Mouse (Mus musculus): ENCODE results near the gene Cldn13. TPM values are rescaled to one million over a fixed set of nuclear protein-coding genes. Genes with fewer than 3 reads are reported as not detected.
"Not testable (repeated sequence)": the region's sequence is repeated elsewhere in the genome, so short reads cannot be mapped to it uniquely, and the experiment has no call there.

Cldn13 gene
- polyA plus RNA-seq, 1 experiment from 2014 or later = 0.22 TPM

DNA sequence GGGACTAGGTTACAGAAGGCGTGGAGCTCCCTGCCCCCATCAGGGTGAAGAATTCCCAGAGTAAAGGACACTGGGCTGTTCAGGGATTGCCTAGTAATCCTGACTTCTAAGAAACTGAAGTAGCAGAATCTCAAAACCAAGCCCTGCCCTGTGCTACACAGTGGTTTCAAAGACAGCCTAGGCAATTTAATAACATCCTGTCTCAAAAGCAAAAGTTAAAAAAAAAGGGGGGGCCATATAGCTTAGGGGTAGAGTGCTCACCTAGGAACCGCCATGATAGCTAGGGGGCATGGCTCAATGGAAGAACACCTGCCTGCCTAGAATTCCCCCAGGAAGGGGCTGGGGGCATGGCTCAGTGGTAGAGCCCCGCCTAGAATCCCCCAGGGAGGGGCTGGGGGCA lies 23.7 kb upstream of the Cldn13 start:
- Histone ChIP-seq H3K4me1 (ENCODE audit: control insufficient read depth, insufficient read depth, low read length) (no peaks in the 10 kb centered on the region), H3K27me3 (replicated peaks; ENCODE audit: control insufficient read depth, insufficient read depth, low read length) (no peaks in the 10 kb centered on the region), H3K4me2 (ENCODE audit: low read length) (no peak overlapping the region), H3K36me3 (ENCODE audit: control insufficient read depth, insufficient read depth, low read length) (no peaks in the 10 kb centered on the region), H3K4me3 (ENCODE audit: low read depth, low read length) (no peak overlapping the region), H3K27ac (ENCODE audit: low read depth, low read length) (no peak overlapping the region), H3K9ac (ENCODE audit: low read length) (no peak overlapping the region), H3K9me3 (replicated peaks; ENCODE audit: control insufficient read depth, low read length) (no peaks in the 10 kb centered on the region)
- DNase-seq (ENCODE audit: low spot score) (no peak), ATAC-seq (no peak)
- WGBS = 71% methylated on average over 3 of the region's 3 CpGs

GRCm38 (mm10) chr5:134936626-134937185 lies 21.4 kb upstream of the Cldn13 start:
- 88% methylated on average over 6 of the region's 6 CpGs for WGBS
- Histone ChIP-seq H3K9me3 (replicated peaks; ENCODE audit: control insufficient read depth, low read length) (no peaks in the 10 kb centered on the region), H3K36me3 (ENCODE audit: control insufficient read depth, insufficient read depth, low read length) (no peaks in the 10 kb centered on the region), H3K4me1 (ENCODE audit: control insufficient read depth, insufficient read depth, low read length) (0 out of 2 replicates have a peak, but pooled peaks cover 3% of the 10 kb centered on the region), H3K4me3 (ENCODE audit: low read depth, low read length) (no peak overlapping the region), H3K27ac (ENCODE audit: low read depth, low read length) (no peak overlapping the region), H3K27me3 (replicated peaks; ENCODE audit: control insufficient read depth, insufficient read depth, low read length) (no peaks in the 10 kb centered on the region), H3K9ac (ENCODE audit: low read length) (no peak overlapping the region), H3K4me2 (ENCODE audit: low read length) (no peak overlapping the region)
- no peak for DNase-seq (ENCODE audit: low spot score)
- ATAC-seq = no peak

- Histone ChIP-seq H3K4me3 (ENCODE audit: low read depth, low read length) (no peak overlapping the region), H3K36me3 (ENCODE audit: control insufficient read depth, insufficient read depth, low read length) (no peaks in the 10 kb centered on the region), H3K27ac (ENCODE audit: low read depth, low read length) (no peak overlapping the region), H3K4me1 (ENCODE audit: control insufficient read depth, insufficient read depth, low read length) (0 out of 2 replicates have a peak, but pooled peaks cover 3% of the 10 kb centered on the region), H3K27me3 (replicated peaks; ENCODE audit: control insufficient read depth, insufficient read depth, low read length) (no peaks in the 10 kb centered on the region), H3K4me2 (ENCODE audit: low read length) (no peak overlapping the region), H3K9ac (ENCODE audit: low read length) (no peak overlapping the region), H3K9me3 (replicated peaks; ENCODE audit: control insufficient read depth, low read length) (no peaks in the 10 kb centered on the region)
- 91% methylated on average over 6 of the region's 6 CpGs for WGBS
- DNase-seq (ENCODE audit: low spot score) (no peak), ATAC-seq (no peak)
Observed at GRCm38 (mm10) chr5:134936051-134936450, 20.7 kb upstream of the Cldn13 start.

DNA sequence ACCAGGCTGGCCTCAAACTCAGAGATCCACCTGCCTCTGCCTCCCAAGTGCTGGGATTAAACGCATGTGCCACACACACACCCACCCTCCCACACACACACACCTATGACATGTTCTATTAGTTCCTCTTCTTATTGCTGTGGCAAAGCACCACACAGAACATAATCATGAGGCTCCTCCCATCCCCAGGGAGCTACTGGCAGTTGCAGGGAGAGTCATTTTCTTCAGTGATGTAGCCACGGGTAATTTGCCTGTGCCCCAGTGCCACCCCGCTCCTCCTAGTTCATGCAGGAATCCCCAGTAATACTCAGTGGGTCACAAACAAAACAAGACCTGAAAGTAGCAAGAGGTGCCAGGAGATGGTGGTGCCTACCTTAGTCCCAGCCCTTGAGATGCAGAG lies 19.3 kb upstream of the Cldn13 start:
- no peak overlapping the region for H3K4me2 ChIP-seq (ENCODE audit: low read length)
- no peak overlapping the region for H3K4me3 ChIP-seq (ENCODE audit: low read depth, low read length)
- DNase-seq (ENCODE audit: low spot score) (no peak), ATAC-seq (no peak)
- H3K27ac ChIP-seq (ENCODE audit: low read depth, low read length) = no peak overlapping the region
- H3K27me3 ChIP-seq (replicated peaks; ENCODE audit: control insufficient read depth, insufficient read depth, low read length) = no peaks in the 10 kb centered on the region
- H3K36me3 ChIP-seq (ENCODE audit: control insufficient read depth, insufficient read depth, low read length) = no peaks in the 10 kb centered on the region
- WGBS = 92% methylated on average over 3 of the region's 3 CpGs
- 0 out of 2 replicates have a peak, but pooled peaks cover 3% of the 10 kb centered on the region for H3K4me1 ChIP-seq (ENCODE audit: control insufficient read depth, insufficient read depth, low read length)
- H3K9me3 ChIP-seq (replicated peaks; ENCODE audit: control insufficient read depth, low read length) = no peaks in the 10 kb centered on the region
- no peak overlapping the region for H3K9ac ChIP-seq (ENCODE audit: low read length)

DNA sequence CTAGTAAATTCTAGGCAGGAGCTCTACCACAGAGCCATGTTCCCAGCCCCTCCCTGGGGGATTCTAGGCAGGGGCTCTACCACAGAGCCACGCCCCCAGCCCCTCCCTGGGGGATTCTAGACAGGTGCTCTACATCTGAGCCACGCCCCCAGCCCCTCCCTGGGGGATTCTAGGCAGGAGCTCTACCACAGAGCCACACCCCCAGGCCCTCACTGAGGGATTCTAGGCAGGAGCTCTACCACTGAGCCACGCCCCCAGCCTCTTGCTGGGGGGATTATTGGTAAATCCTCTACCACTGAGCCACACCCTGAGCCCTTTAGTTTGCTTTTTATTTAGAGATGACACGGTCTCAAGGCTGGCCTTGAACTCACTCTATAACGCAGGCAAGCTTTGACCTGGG lies 18.4 kb upstream of the Cldn13 start:
- not testable (repeated sequence) for DNase-seq (ENCODE audit: low spot score); H3K27ac ChIP-seq (ENCODE audit: low read depth, low read length); H3K27me3 ChIP-seq (replicated peaks; ENCODE audit: control insufficient read depth, insufficient read depth, low read length); H3K4me3 ChIP-seq (ENCODE audit: low read depth, low read length); H3K4me2 ChIP-seq (ENCODE audit: low read length); H3K9me3 ChIP-seq (replicated peaks; ENCODE audit: control insufficient read depth, low read length); H3K36me3 ChIP-seq (ENCODE audit: control insufficient read depth, insufficient read depth, low read length); H3K4me1 ChIP-seq (ENCODE audit: control insufficient read depth, insufficient read depth, low read length); ATAC-seq; H3K9ac ChIP-seq (ENCODE audit: low read length)
- 85% methylated on average over 5 of the region's 5 CpGs for WGBS

GRCm38 (mm10) chr5:134933281-134933680 lies 18.0 kb upstream of the Cldn13 start:
- no peak overlapping the region for H3K9ac ChIP-seq (ENCODE audit: low read length)
- no peak overlapping the region for H3K4me3 ChIP-seq (ENCODE audit: low read depth, low read length)
- DNase-seq (ENCODE audit: low spot score) (no peak), ATAC-seq (no peak)
- 0 out of 2 replicates have a peak, but pooled peaks cover 3% of the 10 kb centered on the region for H3K4me1 ChIP-seq (ENCODE audit: control insufficient read depth, insufficient read depth, low read length)
- 97% methylated on average over 8 of the region's 8 CpGs for WGBS
- no peak overlapping the region for H3K27ac ChIP-seq (ENCODE audit: low read depth, low read length)
- no peaks in the 10 kb centered on the region for H3K9me3 ChIP-seq (replicated peaks; ENCODE audit: control insufficient read depth, low read length)
- H3K27me3 ChIP-seq (replicated peaks; ENCODE audit: control insufficient read depth, insufficient read depth, low read length) = no peaks in the 10 kb centered on the region
- H3K4me2 ChIP-seq (ENCODE audit: low read length) = no peak overlapping the region
- H3K36me3 ChIP-seq (ENCODE audit: control insufficient read depth, insufficient read depth, low read length) = no peaks in the 10 kb centered on the region

GRCm38 (mm10) chr5:134932903-134933276 lies 17.6 kb upstream of the Cldn13 start:
- peak overlapping the region; percentile 74 for H3K9ac ChIP-seq (ENCODE audit: low read length)
- DNase-seq (ENCODE audit: low spot score) (peak; percentile 61), ATAC-seq (peak; percentile 10; the same call in 1 of the 2 replicates)
- H3K27ac ChIP-seq (ENCODE audit: low read depth, low read length) = no peak overlapping the region
- H3K27me3 ChIP-seq (replicated peaks; ENCODE audit: control insufficient read depth, insufficient read depth, low read length) = no peaks in the 10 kb centered on the region
- no peaks in the 10 kb centered on the region for H3K36me3 ChIP-seq (ENCODE audit: control insufficient read depth, insufficient read depth, low read length)
- WGBS = 47% methylated on average over 9 of the region's 9 CpGs
- peak overlapping the region; percentile 93 for H3K4me2 ChIP-seq (ENCODE audit: low read length)
- H3K9me3 ChIP-seq (replicated peaks; ENCODE audit: control insufficient read depth, low read length) = no peaks in the 10 kb centered on the region
- 0 out of 2 replicates have a peak, but pooled peaks cover 3% of the 10 kb centered on the region for H3K4me1 ChIP-seq (ENCODE audit: control insufficient read depth, insufficient read depth, low read length)
- H3K4me3 ChIP-seq (ENCODE audit: low read depth, low read length) = peak overlapping the region; percentile 57

DNA sequence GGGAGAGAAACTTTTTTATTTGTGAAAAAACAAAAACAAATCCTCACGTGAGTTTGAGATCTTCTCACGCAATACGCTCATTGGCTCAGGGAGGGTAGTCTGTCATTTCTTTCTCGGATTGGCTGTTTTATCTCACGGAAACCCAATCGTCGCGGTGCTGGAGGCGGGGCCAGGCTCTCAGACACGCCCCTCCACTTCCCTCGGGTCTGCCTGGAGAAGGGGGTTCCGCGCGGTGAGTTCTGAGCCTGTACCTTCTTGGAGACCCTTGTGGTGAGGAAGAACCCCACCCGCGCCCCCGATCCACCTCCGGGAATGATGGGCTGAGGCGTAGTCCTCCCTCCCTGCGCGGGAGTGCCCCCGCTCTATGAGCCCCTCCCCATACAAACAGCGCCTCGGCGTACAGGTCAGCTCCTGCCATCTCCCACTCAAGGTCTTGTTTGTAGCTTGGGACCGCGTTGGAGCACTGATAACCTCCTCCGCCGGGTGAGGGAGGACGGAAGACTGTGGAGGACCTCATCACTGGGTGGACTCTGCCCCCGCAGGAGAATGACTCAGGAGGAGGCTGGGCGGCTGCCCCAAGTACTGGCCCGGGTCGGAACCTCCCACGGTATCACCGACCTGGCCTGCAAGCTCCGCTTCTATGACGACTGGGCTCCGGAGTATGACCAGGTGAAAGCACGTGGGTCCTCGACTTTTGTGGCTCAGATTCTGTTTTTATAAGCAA lies 17.0 kb upstream of the Cldn13 start, which contains the start of gene Mettl27:
TSS of gene Mettl27 (plus strand) at position 190 of the 724 bp plus-strand sequence.
- no peaks in the 10 kb centered on the region for H3K9me3 ChIP-seq (replicated peaks; ENCODE audit: control insufficient read depth, low read length)
- under 1% methylated on average over 41 of the region's 41 CpGs for WGBS
- peak within 1 kb of the TSS; percentile 93 for H3K4me2 ChIP-seq (ENCODE audit: low read length)
- 0 out of 2 replicates have a peak within 1 kb of the TSS, but pooled peaks have one; percentile 27 for H3K27ac ChIP-seq (ENCODE audit: low read depth, low read length)
- H3K4me1 ChIP-seq (ENCODE audit: control insufficient read depth, insufficient read depth, low read length) = 0 out of 2 replicates have a peak, but pooled peaks cover 3% of the 10 kb centered on the region
- peak within 1 kb of the TSS; percentile 57 for H3K4me3 ChIP-seq (ENCODE audit: low read depth, low read length)
- H3K36me3 ChIP-seq (ENCODE audit: control insufficient read depth, insufficient read depth, low read length) = no peaks in the 10 kb centered on the region
- no peaks in the 10 kb centered on the region for H3K27me3 ChIP-seq (replicated peaks; ENCODE audit: control insufficient read depth, insufficient read depth, low read length)
- DNase-seq (ENCODE audit: low spot score) (peak; percentile 95), ATAC-seq (peak; percentile 98)
- peak within 1 kb of the TSS; percentile 74 for H3K9ac ChIP-seq (ENCODE audit: low read length)

GRCm38 (mm10) chr5:134929988-134930387 lies 14.7 kb upstream of the Cldn13 start:
- Histone ChIP-seq H3K4me3 (ENCODE audit: low read depth, low read length) (no peak overlapping the region), H3K4me2 (ENCODE audit: low read length) (no peak overlapping the region), H3K9me3 (replicated peaks; ENCODE audit: control insufficient read depth, low read length) (no peaks in the 10 kb centered on the region), H3K4me1 (ENCODE audit: control insufficient read depth, insufficient read depth, low read length) (0 out of 2 replicates have a peak, but pooled peaks cover 3% of the 10 kb centered on the region), H3K9ac (ENCODE audit: low read length) (no peak overlapping the region), H3K36me3 (ENCODE audit: control insufficient read depth, insufficient read depth, low read length) (no peaks in the 10 kb centered on the region), H3K27ac (ENCODE audit: low read depth, low read length) (no peak overlapping the region), H3K27me3 (replicated peaks; ENCODE audit: control insufficient read depth, insufficient read depth, low read length) (no peaks in the 10 kb centered on the region)
- DNase-seq (ENCODE audit: low spot score) = no peak
- no peak for ATAC-seq
- 91% methylated on average over 2 of the region's 2 CpGs for WGBS

Measured in forebrain, embryonic 14.5 days (tissue).